In the genomic region with DNA sequence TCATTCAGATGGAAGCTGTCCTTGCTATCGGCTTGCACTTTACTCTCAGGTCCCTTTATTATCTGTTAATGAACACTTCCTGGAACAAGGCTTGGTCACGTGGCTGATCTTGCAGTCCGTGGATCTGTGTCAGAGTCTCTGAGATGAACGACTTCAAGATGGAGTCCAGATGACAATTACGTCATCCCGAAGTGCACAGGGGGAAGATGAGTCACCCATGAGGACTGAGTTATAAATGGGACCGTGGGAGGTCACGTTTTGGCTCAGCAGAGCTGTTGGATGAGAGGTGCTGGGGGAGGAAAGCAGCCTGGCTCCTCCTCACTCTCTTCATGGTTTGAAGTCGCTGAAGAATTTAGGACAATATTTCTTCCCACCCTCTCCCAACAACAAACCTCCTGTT, we compare ENCODE assay signal across 8 mouse cellular contexts.
DNase-seq lines count a peak whose midpoint lies in the region; ATAC-seq lines count a peak whose summit lies in the region.

No protein-coding gene starts in this region.

- no peak for ATAC-seq in megakaryocyte progenitor cell, adult 5-6 weeks (replicated peaks; ENCODE audit: poor library complexity)

- peak; percentile 39 for DNase-seq in embryo, embryonic 10 days (ENCODE audit: low spot score)
- no peak for DNase-seq in embryo, embryonic 11 days
- DNase-seq in right cerebral cortex, adult 18-20 months: peak; percentile 80
- DNase-seq in right cerebral cortex, postnatal 4 days: no peak
- peak; percentile 44 to 85 for DNase-seq in left cerebral cortex, postnatal 14 days (ENCODE audit: low spot score in 2 of 2)
- peak; percentile 46 to 81 for DNase-seq in right cerebral cortex, postnatal 36 days (ENCODE audit: low spot score in 2 of 2)
- DNase-seq in urinary bladder, adult 2 months (ENCODE audit: low spot score): no peak

- intact Hi-C loops in left cerebral cortex, postnatal 14 days (cut with DNase I): no loop called here

Comparison
In these comparisons a context has a peak if more than half of its experiments do, and no peak if none do; other contexts are left out.
1. DNase-seq: peak in embryo, embryonic 10 days (single experiment), right cerebral cortex, adult 18-20 months (single experiment), left cerebral cortex, postnatal 14 days (2 of 2) and right cerebral cortex, postnatal 36 days (2 of 2); none in embryo, embryonic 11 days (single experiment), right cerebral cortex, postnatal 4 days (single experiment) and urinary bladder, adult 2 months (single experiment).